Mouse (Mus musculus): ENCODE measurements at regions not wholly inside any gene's neighbourhood (a gene's known extent, or its start where the extent isn't known, plus 50 kb on each side); places are given as distances from the start of the nearest gene placed in this dataset.

- TF ChIP-seq CTCF (IDR thresholded peaks at IDR 0.05; ENCODE audit: low read depth, low read length): no peak
- TF ChIP-seq GATA1 (IDR thresholded peaks at IDR 0.05; ENCODE audit: borderline replicate concordance, low read length): no peak
Measured at GRCm38 (mm10) chr13:71334925-71335324, 493.3 kb upstream of the Adamts16 start.

All from G1E (cell line).